Mouse (Mus musculus) C2C12 (cell line): Measurements from ENCODE around the gene Srgap2. TPM values are rescaled to one million over a fixed set of nuclear protein-coding genes. Genes with fewer than 3 reads are reported as not detected.

Experiments
- H3K27me3 ChIP-seq: one replicate; pipeline ENCODE4 v1.6.1; 2011; ENCODE audit not compliant: control insufficient read depth, insufficient read depth, insufficient read length
- H3K36me3 ChIP-seq: one replicate; pipeline ENCODE4 v1.6.1; 2011; ENCODE audit not compliant: control insufficient read depth, insufficient read depth
- H3K4me3 ChIP-seq: one replicate; pipeline ENCODE4 v1.5.1; 2011; ENCODE audit warnings: mild to moderate bottlenecking, control low read depth; ENCODE audit not compliant: poor library complexity, insufficient read depth, severe bottlenecking
- H3K79me2 ChIP-seq: one replicate; pipeline ENCODE4 v1.6.1; 2011; ENCODE audit not compliant: control insufficient read depth, insufficient read depth
- H3K79me3 ChIP-seq: one replicate; pipeline ENCODE4 v1.6.1; 2011; ENCODE audit warnings: low read depth, control low read depth
- H3ac ChIP-seq: one replicate; pipeline ENCODE3; 2011; ENCODE audit warnings: low read depth; ENCODE audit not compliant: control insufficient read depth, insufficient read length
- CEBPB ChIP-seq: IDR thresholded peaks from one replicate; pipeline ENCODE4 v1.6.1; 2011; ENCODE audit warnings: low read depth, mild to moderate bottlenecking, control low read depth, moderate library complexity
- CTCF ChIP-seq: IDR thresholded peaks from one replicate; pipeline ENCODE4 v1.5.1; 2011; ENCODE audit not compliant: control insufficient read depth, insufficient read depth, insufficient read length
- FOSL1 ChIP-seq: IDR thresholded peaks from one replicate; pipeline ENCODE4 v1.8.0; 2011; ENCODE audit warnings: mild to moderate bottlenecking, low read length; ENCODE audit not compliant: poor library complexity, insufficient read depth, severe bottlenecking
- MAX ChIP-seq: IDR thresholded peaks from one replicate; pipeline ENCODE4 v1.6.1; 2011; ENCODE audit warnings: mild to moderate bottlenecking, control low read depth
- MYOD1 ChIP-seq: IDR thresholded peaks from one replicate; pipeline ENCODE4 v1.6.1; 2011; ENCODE audit warnings: low read depth; ENCODE audit not compliant: control insufficient read depth, insufficient read length
- MYOG ChIP-seq: IDR thresholded peaks from one replicate; pipeline ENCODE4 v1.6.1; 2011; ENCODE audit not compliant: control insufficient read depth, insufficient read length; ENCODE audit errors: extremely low read depth
- USF1 ChIP-seq: IDR thresholded peaks from one replicate; pipeline ENCODE4 v1.6.1; 2011; ENCODE audit warnings: low read depth, mild to moderate bottlenecking, control low read depth, moderate library complexity
- polyA plus RNA-seq: library from polyadenylated mRNA; unstranded; fragments of >200 nt; fragmentation: generic; extraction: Trizol; gene quantifications from one replicate; pipeline ENCODE4 v1.2.1, GENCODE M21; 2012; ENCODE audit warnings: missing spikeins

Srgap2 gene
- polyA plus RNA-seq, 1 experiment, result 10.5 TPM

- Histone ChIP-seq H3ac (no peak overlapping the region), H3K79me2 (peaks cover 78% of the 10 kb centered on the region), H3K4me3 (no peak overlapping the region), H3K27me3 (no peaks in the 10 kb centered on the region), H3K79me3 (peaks cover 55% of the 10 kb centered on the region), H3K36me3 (peaks cover 4% of the 10 kb centered on the region)
- no peak for TF ChIP-seq CTCF
- TF ChIP-seq USF1, result no peak
- no peak for TF ChIP-seq MAX
- TF ChIP-seq MYOD1, result no peak
- no peak for TF ChIP-seq MYOG
- no peak for TF ChIP-seq FOSL1
- TF ChIP-seq CEBPB, result no peak
These were observed 3.4 kb downstream of the Srgap2 start for GRCm38 (mm10) chr1:131523794-131524193.

GRCm38 (mm10) chr1:131516588-131516987 is 10.6 kb downstream of the Srgap2 start:
- Histone ChIP-seq H3ac (no peak overlapping the region), H3K79me3 (peaks cover 54% of the 10 kb centered on the region), H3K27me3 (no peaks in the 10 kb centered on the region), H3K79me2 (peaks cover 97% of the 10 kb centered on the region), H3K4me3 (no peak overlapping the region), H3K36me3 (no peaks in the 10 kb centered on the region)
- TF ChIP-seq CTCF, result no peak
- TF ChIP-seq CEBPB, result no peak
- no peak for TF ChIP-seq FOSL1
- no peak for TF ChIP-seq MAX
- TF ChIP-seq MYOG, result no peak
- no peak for TF ChIP-seq USF1
- TF ChIP-seq MYOD1, result no peak

- peaks cover 41% of the 10 kb centered on the region for H3K79me3 ChIP-seq
- H3K36me3 ChIP-seq, result no peaks in the 10 kb centered on the region
- no peak for TF ChIP-seq FOSL1
- TF ChIP-seq CEBPB, result no peak
- TF ChIP-seq MYOD1, result no peak
- no peak for TF ChIP-seq MAX
- no peak for TF ChIP-seq MYOG
- TF ChIP-seq CTCF, result no peak
- TF ChIP-seq USF1, result no peak
- H3K79me2 ChIP-seq, result peaks cover 97% of the 10 kb centered on the region
- no peak overlapping the region for H3K4me3 ChIP-seq
- no peaks in the 10 kb centered on the region for H3K27me3 ChIP-seq
- H3ac ChIP-seq, result no peak overlapping the region
These were observed 13.0 kb downstream of the Srgap2 start for GRCm38 (mm10) chr1:131514197-131514596.

- H3K79me3 ChIP-seq, result peaks cover 41% of the 10 kb centered on the region
- TF ChIP-seq CEBPB (no peak), CTCF (no peak)
These were observed 14.0 kb downstream of the Srgap2 start for GRCm38 (mm10) chr1:131513136-131513535.

GRCm38 (mm10) chr1:131511661-131512500 is 15.3 kb downstream of the Srgap2 start:
- no peaks in the 10 kb centered on the region for H3K36me3 ChIP-seq

More at GRCm38 (mm10) chr1:131513136-131513535, 14.0 kb downstream of the Srgap2 start:
- Histone ChIP-seq H3ac (no peak overlapping the region), H3K4me3 (no peak overlapping the region), H3K36me3 (no peaks in the 10 kb centered on the region), H3K79me2 (peaks cover 97% of the 10 kb centered on the region), H3K27me3 (no peaks in the 10 kb centered on the region)

GRCm38 (mm10) chr1:131511131-131511530 is 16.0 kb downstream of the Srgap2 start:
- H3K79me2 ChIP-seq, result peaks cover 99% of the 10 kb centered on the region
- no peaks in the 10 kb centered on the region for H3K36me3 ChIP-seq

More at GRCm38 (mm10) chr1:131511661-131512500, 15.3 kb downstream of the Srgap2 start:
- Histone ChIP-seq H3K79me2 (peaks cover 99% of the 10 kb centered on the region), H3K79me3 (peaks cover 40% of the 10 kb centered on the region), H3ac (no peak overlapping the region), H3K27me3 (no peaks in the 10 kb centered on the region), H3K4me3 (no peak overlapping the region)
- TF ChIP-seq CTCF, result no peak

More at GRCm38 (mm10) chr1:131511131-131511530, 16.0 kb downstream of the Srgap2 start:
- Histone ChIP-seq H3K4me3 (no peak overlapping the region), H3K27me3 (no peaks in the 10 kb centered on the region), H3K79me3 (peaks cover 41% of the 10 kb centered on the region), H3ac (no peak overlapping the region)
- no peak for TF ChIP-seq CEBPB
- no peak for TF ChIP-seq CTCF
- TF ChIP-seq MAX, result no peak
- no peak for TF ChIP-seq USF1
